Mouse (Mus musculus): ENCODE results near the gene Klf16. TPM values are rescaled to one million over a fixed set of nuclear protein-coding genes. Genes with fewer than 3 reads are reported as not detected.

Gene Klf16
- polyA plus RNA-seq (2012; rRNA removed; ENCODE audit: low replicate concordance): 22.7 and 36.3 TPM in 2 replicates

DNA sequence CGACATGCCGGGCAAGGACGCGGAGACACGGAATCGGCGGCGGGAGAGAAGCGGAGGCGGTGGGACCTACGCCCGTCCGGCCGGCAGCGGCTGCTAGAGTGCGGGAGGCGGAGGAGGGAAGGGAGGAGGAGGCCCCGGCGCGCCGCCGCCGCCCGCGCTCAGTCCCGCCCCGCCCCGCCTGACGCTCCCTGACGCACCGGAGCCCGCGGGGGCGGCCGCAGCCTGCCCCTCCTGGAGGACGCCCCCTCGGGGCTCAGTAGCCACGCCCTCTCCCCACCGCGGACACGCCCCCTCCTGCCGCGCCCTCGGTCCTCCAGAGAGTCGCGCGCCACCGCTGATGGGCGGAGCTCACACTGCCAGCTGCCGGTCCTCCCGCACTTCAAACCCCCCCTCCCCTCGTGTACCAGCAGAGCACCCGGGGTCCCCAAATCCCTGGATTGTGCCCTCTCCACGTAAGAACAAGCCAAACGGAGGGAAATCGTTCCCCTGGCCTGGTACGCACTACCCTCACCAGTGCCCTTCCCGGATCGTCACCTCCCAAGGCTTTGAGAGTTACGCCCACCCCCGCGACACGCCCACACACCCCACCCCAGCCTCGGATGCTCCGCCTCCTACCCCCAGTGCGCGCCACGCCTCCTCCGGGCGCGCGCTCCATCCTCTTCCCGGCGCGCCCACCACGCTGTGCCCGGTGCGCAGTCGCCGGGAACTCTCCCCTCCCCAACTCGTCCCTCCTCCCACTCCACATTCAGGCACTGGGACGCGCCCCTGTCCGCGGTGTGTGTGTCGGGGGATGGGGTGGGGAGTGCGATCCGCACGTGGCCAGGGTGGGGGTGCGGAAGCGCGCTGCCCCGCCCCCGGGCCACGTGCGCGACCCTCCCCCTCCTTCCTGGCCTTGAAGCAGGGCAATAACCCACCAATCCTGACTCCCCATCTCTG, at the start of gene Klf16:
Gene Klf16, minus strand, starts transcription at position 127 of the 936 bp plus-strand sequence.

DNA sequence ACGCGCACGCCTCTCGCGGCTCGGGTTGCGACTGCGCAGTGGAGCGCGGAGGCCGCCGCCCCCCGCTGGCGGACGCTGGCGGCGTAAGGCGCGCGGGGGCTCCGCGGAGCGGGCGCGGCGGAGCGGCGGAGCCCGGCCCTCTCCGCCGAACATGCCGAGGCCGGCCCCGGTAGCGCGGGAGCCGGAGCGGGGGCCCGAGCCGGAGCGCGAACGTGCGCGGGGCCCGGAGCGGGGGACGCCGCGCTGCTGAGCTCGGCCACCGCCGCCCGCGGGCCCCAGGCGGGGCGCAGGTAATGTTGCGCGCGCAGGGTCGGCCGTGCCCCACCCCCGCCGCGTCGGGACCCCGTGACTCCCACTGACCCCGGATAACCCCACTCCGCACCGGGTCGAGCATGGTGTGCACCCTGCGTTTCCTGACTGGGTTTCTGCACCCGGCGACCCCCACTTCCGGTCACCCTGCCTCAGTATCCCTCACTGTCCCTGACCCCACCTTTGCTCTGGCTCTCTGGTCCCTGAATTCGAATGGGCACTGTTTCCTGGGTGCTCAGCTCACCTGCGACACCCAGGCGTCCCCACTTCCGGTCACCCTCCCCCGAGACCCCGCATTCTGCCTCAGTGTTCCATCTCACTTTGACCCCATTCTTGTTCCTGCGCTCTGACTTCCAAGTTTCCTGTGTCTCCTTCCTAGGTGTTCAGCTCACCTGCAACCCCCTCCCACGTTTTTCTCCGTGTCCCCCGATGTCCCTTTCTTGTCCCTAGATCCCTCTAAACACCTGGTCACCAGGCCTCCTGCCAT, 45.7 kb upstream of the Klf16 start, which contains the start of gene Csnk1g2:
Gene Csnk1g2, plus strand, starts transcription at position 178 of the 796 bp plus-strand sequence.

DNA sequence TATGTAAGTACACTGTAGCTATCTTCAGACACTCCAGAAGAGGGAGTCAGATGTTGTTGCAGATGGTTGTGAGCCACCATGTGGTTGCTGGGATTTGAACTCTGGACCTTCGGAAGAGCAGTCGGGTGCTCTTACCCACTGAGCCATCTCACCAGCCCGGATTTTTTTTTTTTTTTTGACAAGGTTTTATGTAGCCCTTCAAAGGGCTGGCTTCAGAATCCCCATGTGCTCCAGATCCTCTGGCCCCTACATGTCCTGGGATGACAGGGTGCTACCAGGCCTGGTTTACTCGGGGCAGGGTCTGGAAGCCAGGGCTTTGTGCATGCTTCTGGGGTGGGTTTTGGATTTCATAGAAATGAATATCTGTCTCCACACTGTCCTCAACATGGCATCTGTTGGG, 28.6 kb upstream of the Klf16 start, which contains the start of gene Gm49322:
Gene Gm49322, plus strand, starts transcription at position 301 of the 400 bp plus-strand sequence.

DNA sequence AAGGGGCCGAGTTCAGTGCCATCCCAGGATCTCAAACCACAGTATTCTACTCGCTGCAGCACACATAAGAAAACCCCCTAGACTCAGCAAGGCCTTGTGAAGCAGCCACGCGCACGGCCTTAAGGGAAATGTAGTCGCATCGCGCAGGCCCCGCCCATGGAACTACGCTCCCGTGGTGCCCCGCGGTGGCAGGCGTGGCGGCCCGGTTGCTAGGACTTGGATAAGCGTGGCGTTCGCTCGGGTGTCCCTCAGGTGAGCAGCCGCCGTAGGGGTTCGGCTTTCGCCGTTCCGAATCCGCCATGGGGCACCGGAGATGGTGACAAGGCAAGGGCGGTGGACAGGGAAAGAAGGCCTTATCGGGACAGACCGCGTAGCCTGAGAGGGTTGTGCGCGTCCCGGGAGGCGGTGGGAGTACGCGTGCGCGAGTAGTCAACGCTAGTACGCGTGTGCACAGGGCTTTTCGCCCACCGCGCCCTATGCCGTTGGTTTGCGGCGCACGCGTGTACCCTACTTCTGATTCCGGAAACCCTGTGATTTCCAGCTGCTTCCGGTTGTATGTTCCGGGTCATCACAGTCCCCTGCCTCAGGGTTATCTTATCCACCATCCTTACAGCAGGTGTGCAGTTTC, 25.7 kb upstream of the Klf16 start, which contains the start of the genes Scamp4 and Adat3:
Gene Scamp4, plus strand, starts transcription at position 175 of the 628 bp plus-strand sequence.
Gene Adat3, plus strand, starts transcription at position 183 of the 628 bp plus-strand sequence.

DNA sequence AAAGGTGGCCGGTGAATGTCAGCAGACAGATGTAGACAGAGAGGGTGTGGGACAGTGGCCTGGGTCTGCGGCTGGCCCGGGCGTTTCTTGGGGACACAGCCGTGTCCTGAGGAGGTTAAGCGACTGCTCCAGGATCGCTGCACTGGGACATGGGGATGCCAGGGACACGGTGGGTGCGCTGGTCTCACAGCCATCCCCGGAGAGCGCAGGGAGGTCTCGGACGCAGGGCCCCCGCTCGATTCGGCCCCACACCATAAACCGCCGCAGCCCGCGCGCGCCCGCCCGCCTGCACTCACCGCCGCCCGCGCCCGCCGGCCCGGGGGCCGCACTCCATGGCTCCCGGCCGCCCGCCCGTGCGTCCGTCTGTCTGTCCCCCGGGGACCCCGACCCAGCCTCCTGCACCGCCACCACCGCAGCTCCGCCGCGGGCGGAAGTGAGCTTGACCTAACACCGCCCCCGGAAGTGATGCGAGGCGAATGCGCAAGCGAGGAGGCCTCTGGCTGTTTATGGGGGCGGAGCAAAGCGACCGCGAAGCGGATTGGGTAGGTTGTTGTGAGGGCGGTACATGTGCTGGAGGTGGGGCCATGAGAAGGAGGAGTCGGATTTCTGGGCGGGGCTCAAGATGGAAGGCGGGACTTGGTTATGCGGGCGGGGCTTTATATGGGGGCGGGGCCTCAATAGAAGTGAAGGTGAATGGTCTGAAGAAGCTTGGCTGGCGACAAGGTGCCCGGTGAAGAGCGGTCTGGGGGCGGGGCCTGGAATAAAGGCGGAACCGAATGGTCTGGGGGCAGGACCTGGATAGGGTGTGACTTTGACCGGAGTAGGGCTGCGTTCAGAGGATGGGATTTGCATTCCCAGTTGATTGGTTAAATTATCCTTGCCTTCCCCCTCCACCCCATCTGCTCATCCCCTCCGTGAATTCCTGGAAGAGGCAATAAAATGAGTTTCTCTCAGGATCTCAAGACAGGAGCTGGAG, 13.0 kb upstream of the Klf16 start, which contains the start of gene Abhd17a:
Gene Abhd17a, minus strand, starts transcription at position 463 of the 976 bp plus-strand sequence.

DNA sequence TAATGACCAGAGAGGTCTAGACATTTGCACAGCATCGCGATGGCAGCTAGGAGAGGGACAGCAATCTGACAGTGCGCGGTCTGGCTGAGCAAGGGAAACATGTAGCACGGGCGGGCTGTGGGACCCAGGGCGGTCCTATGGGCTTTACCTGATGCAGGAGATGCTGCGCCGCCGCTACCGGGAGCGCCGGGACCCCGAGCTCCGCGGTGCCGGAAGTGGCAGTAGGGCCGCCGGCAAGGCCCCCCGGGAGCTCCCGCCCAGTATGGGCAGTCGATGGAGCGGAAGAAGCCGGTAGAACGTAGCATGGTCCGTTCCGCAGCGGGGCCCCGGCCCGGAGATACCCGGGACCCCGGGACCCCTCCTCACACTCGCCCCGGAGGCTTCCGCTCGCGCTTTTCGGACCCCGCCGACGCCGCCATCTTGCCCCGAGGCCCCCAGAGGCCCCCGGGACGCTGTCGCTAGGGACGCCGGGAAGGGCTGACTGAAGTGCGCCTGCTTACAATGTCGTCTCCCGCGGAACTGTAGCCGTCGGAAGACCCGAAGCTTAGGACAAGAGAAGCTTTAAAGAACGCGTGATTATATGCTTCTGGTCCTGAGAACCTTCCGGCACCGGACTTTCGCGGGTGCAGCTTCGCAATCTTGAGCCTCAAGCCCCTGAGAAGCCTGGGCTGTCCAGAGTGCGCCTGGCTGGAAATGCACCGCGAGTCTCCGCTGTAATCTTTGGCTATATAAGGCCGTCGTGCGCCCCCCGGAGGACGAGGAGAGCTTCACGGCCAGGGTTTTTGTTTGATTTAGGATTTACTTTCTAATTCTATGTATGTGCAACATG, 15.8 kb downstream of the Klf16 start, which contains the start of gene Rexo1:
Gene Rexo1, minus strand, starts transcription at position 445 of the 829 bp plus-strand sequence.

DNA sequence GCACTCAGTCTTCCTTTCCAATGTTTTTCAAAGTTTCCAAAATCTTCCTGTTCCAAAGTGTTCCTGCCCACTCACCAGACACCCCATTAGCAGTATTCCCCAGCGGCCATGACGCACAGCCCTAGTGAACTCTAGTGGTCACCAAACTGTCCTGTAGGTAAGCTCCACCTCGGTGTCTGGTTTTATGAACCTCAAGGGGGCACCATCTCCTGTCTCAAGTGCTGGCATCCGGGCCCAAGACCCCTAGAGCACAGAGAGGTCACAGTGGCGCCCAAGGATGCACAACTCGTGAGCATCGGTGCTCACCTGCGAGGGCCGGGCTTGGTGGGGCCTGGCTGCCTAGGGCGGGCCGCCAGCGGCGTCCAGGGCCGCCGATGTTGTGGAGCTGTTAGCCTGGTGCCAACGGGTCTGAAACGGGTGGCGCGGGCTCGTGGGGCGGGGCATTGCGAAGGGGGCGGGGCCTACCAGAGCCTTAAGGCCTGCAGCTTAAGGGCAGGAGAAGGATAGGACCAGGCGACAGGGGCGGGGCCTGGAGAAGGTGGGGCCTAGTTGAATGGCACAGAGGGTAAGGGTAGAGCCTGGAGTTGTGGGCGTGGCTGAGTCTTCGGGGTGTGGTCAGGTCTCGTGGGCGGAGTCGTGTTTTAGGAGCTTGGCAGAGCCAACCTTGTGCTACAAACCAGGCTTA, 38.3 kb downstream of the Klf16 start, which contains the start of gene Atp8b3:
Gene Atp8b3, minus strand, starts transcription at position 415 of the 685 bp plus-strand sequence.

Other genes with a start within 250 kb of the Klf16 start
- gene Pcsk4, start 247.8 kb downstream of the Klf16 start, polyA plus RNA-seq (2012; rRNA removed; ENCODE audit: low replicate concordance): 37.6 and 47.6 TPM in 2 replicates
- 257 and 279 TPM in 2 replicates for gene Reep6, start 247.4 kb downstream of the Klf16 start, polyA plus RNA-seq (2012; rRNA removed; ENCODE audit: low replicate concordance)
- 113 and 171 TPM in 2 replicates for gene Adamtsl5, start 228.9 kb downstream of the Klf16 start, polyA plus RNA-seq (2012; rRNA removed; ENCODE audit: low replicate concordance)
- gene Plk5, start 220.9 kb downstream of the Klf16 start, polyA plus RNA-seq (2012; rRNA removed; ENCODE audit: low replicate concordance): 2.4 and 7.5 TPM in 2 replicates
- gene Mex3d, start 189.7 kb downstream of the Klf16 start, polyA plus RNA-seq (2012; rRNA removed; ENCODE audit: low replicate concordance): 13.6 and 24.5 TPM in 2 replicates
- gene Mbd3, start 177.8 kb downstream of the Klf16 start, polyA plus RNA-seq (2012; rRNA removed; ENCODE audit: low replicate concordance): 76.6 and 89.3 TPM in 2 replicates
- 2,686 and 4,056 TPM in 2 replicates for gene Uqcr11, start 170.5 kb downstream of the Klf16 start, polyA plus RNA-seq (2012; rRNA removed; ENCODE audit: low replicate concordance)
- gene Tcf3, start 143.7 kb downstream of the Klf16 start, polyA plus RNA-seq (2012; rRNA removed; ENCODE audit: low replicate concordance): 95.5 and 98.0 TPM in 2 replicates
- gene Onecut3, start 82.5 kb downstream of the Klf16 start, polyA plus RNA-seq (2012; rRNA removed; ENCODE audit: low replicate concordance): 0.26 and 4.2 TPM in 2 replicates
- gene Atp8b3, start 38.2 kb downstream of the Klf16 start, polyA plus RNA-seq (2012; rRNA removed; ENCODE audit: low replicate concordance): 0.02 TPM in 1 of 2 replicates, not detected in the other
- gene Rexo1, start 15.8 kb downstream of the Klf16 start, polyA plus RNA-seq (2012; rRNA removed; ENCODE audit: low replicate concordance): 50.2 and 62.3 TPM in 2 replicates
- gene Abhd17a, start 13.0 kb upstream of the Klf16 start, polyA plus RNA-seq (2012; rRNA removed; ENCODE audit: low replicate concordance): 502 and 1,087 TPM in 2 replicates
- 164 and 176 TPM in 2 replicates for gene Scamp4, start 25.6 kb upstream of the Klf16 start, polyA plus RNA-seq (2012; rRNA removed; ENCODE audit: low replicate concordance)
- gene Adat3, start 25.6 kb upstream of the Klf16 start, polyA plus RNA-seq (2012; rRNA removed; ENCODE audit: low replicate concordance): 23.9 and 33.1 TPM in 2 replicates
- gene Gm49322, start 28.7 kb upstream of the Klf16 start, polyA plus RNA-seq (2012; rRNA removed; ENCODE audit: low replicate concordance): 1.7 and 2.4 TPM in 2 replicates
- gene Csnk1g2, start 45.5 kb upstream of the Klf16 start, polyA plus RNA-seq (2012; rRNA removed; ENCODE audit: low replicate concordance): 194 and 256 TPM in 2 replicates
- gene Btbd2, start 79.8 kb upstream of the Klf16 start, polyA plus RNA-seq (2012; rRNA removed; ENCODE audit: low replicate concordance): 70.9 and 83.2 TPM in 2 replicates
- gene Mknk2, start 100.8 kb upstream of the Klf16 start, polyA plus RNA-seq (2012; rRNA removed; ENCODE audit: low replicate concordance): 147 TPM in 2 replicates
- 28.1 and 37.8 TPM in 2 replicates for gene Mob3a, start 124.7 kb upstream of the Klf16 start, polyA plus RNA-seq (2012; rRNA removed; ENCODE audit: low replicate concordance)
- 20.8 and 44.8 TPM in 2 replicates for gene Izumo4, start 124.9 kb upstream of the Klf16 start, polyA plus RNA-seq (2012; rRNA removed; ENCODE audit: low replicate concordance)
- gene Ap3d1, start 164.9 kb upstream of the Klf16 start, polyA plus RNA-seq (2012; rRNA removed; ENCODE audit: low replicate concordance): 80.7 and 89.3 TPM in 2 replicates
- 53.5 and 58.4 TPM in 2 replicates for gene Dot1l, start 177.9 kb upstream of the Klf16 start, polyA plus RNA-seq (2012; rRNA removed; ENCODE audit: low replicate concordance)
- 50.6 and 68.2 TPM in 2 replicates for gene Sf3a2, start 220.9 kb upstream of the Klf16 start, polyA plus RNA-seq (2012; rRNA removed; ENCODE audit: low replicate concordance)
- 44.6 and 62.2 TPM in 2 replicates for gene Plekhj1, start 221.3 kb upstream of the Klf16 start, polyA plus RNA-seq (2012; rRNA removed; ENCODE audit: low replicate concordance)
- gene Amh, start 227.9 kb upstream of the Klf16 start, polyA plus RNA-seq (2012; rRNA removed; ENCODE audit: low replicate concordance): 0.54 and 2.5 TPM in 2 replicates
- not detected in 2 replicates for gene Jsrp1, start 236.2 kb upstream of the Klf16 start, polyA plus RNA-seq (2012; rRNA removed; ENCODE audit: low replicate concordance)
- 955 and 1,664 TPM in 2 replicates for gene Oaz1, start 249.3 kb upstream of the Klf16 start, polyA plus RNA-seq (2012; rRNA removed; ENCODE audit: low replicate concordance)

Measured in duodenum, adult 2 months (tissue).